Mouse (Mus musculus): Measurements from ENCODE around the gene Dscam. TPM values are rescaled to one million over a fixed set of nuclear protein-coding genes. Genes with fewer than 3 reads are reported as not detected.
"Not testable (repeated sequence)": the region's sequence is repeated elsewhere in the genome, so short reads cannot be mapped to it uniquely, and the experiment has no call there.

Dscam gene
- polyA plus RNA-seq, 1 experiment from 2014 or later: 0.01 TPM

DNA sequence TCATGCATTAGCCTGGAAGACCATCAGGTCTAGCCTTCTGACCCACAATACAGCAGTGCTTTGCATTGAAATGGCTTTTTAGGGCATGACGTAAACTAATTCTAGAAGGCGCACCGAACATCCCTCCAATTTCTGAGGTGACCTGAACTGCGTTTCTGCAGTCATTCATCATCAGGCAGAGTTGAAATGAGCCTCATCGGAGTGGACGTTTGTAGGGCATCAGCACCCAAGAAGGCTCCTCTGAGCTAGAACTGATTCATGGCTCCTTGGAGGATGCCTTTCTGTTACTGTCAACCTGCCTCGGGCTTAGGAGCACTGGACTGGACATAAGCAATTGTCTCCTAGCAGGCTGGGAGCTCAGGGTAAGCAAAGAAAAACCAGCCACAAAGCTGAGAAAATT, 257.7 kb downstream of the Dscam start:
- 89% methylated on average over 7 of the region's 7 CpGs for WGBS (ENCODE audit: missing documents)
- H3K79me2 ChIP-seq (ENCODE audit: inconsistent target): no peaks in the 10 kb centered on the region
- no peaks in the 10 kb centered on the region for H3K36me3 ChIP-seq (ENCODE audit: inconsistent target)
- no peak overlapping the region for H3K27ac ChIP-seq
- no peak overlapping the region for H3K4me3 ChIP-seq (ENCODE audit: inconsistent target)

DNA sequence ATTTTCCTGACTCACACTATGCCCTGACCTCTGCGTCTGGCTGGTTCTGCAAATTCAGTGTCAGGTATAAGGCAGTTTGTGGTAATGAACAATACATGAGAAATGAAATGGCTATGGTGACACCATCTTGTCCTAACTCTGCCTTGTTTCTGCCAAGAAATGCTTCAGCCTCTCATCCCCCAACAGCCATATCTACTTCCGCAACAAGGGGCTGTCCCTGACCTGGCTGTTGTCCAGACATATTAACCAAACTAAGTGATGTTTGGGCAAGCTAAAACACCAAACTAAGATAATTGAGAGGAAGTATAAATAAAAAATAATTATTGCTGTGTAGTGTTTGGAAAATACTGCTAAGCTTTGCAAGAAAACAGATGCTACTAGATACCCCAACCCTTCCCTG, 258.4 kb downstream of the Dscam start:
- Histone ChIP-seq H3K36me3 (ENCODE audit: inconsistent target) (no peaks in the 10 kb centered on the region), H3K4me3 (ENCODE audit: inconsistent target) (no peak overlapping the region), H3K27ac (no peak overlapping the region), H3K79me2 (ENCODE audit: inconsistent target) (no peaks in the 10 kb centered on the region)
- WGBS (ENCODE audit: missing documents): 87% methylated on average over 2 of the region's 2 CpGs

DNA sequence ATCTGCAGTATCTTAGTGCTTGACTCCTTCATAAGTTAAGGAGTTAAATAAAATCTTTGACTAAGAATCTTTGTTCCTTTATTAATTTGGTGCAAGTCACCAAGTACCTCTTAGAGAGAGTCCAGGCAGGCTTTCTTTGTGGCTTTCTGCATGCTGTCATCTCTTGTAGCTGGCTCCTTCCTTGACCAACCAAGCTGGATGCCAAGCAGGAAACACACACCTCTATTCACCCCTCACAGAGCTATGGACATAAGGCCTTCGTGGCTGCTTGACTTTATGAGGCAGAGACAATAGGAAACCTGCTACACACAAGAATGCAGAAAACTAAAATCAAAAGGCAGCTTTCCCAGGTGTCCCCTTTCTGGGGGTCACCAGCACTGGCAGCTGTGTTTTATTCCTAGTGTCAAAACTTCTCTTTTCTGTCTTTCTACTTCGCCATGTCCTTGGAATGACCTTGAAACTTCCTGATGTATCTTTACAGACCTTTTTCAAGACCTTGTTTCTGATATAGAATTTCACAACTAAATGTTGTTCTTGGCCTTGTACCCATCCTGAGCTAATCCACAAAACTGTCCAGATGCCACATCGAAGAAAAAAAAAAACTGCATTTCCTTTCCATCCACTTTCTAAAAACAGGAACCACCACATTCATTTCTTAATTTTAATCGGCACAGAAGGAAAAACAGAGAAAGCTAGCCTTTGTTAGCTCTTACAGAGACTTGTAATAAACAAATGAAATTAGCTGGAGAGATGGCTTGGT, 260.0 kb downstream of the Dscam start:
- Histone ChIP-seq H3K27ac (no peak overlapping the region), H3K79me2 (ENCODE audit: inconsistent target) (no peaks in the 10 kb centered on the region), H3K4me3 (ENCODE audit: inconsistent target) (no peak overlapping the region), H3K36me3 (ENCODE audit: inconsistent target) (no peaks in the 10 kb centered on the region)
- 21% methylated on average over 4 of the region's 4 CpGs for WGBS (ENCODE audit: missing documents)

DNA sequence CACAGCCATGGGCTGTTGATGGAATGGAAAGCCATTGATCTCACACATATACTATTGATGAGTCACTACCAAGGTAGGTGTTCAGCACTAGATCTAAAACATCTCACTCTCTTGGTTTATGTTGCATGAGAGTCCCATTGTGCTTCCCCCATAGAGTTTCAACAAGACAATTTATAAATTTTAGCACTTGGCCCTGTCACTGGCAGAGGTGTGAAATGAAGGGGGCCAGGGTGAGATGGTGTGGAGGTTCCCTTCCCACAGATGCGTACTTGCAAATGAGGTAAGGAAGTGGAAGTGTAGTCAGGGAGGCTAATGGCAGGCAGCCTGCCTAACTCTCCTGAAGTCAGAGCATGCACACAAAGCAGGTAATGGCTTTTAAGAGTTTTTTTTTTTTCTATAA, 262.7 kb downstream of the Dscam start:
- WGBS (ENCODE audit: missing documents): 71% methylated on average over 1 of the region's 1 CpGs
- Histone ChIP-seq H3K79me2 (ENCODE audit: inconsistent target) (no peaks in the 10 kb centered on the region), H3K36me3 (ENCODE audit: inconsistent target) (no peaks in the 10 kb centered on the region), H3K27ac (no peak overlapping the region), H3K4me3 (ENCODE audit: inconsistent target) (no peak overlapping the region)

DNA sequence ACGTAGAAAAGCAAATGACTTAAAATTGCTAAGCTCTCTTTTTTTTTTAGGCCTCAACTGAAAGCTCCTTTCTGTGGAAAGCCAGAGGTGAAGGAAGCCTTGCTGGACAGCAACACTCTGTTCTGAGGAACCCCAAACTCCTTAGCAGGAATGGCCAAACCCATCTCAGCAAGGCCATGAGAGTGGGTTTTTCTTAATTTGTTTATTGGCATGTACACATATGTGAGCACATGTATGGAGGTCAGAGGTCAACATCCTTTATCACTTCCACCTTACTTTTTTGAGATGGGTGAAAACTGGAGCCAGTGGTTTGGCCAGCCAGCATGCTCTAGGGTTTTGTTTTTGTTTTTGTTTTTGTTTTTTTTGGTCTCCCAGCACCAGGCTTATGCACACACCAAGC, 263.5 kb downstream of the Dscam start:
- H3K79me2 ChIP-seq (ENCODE audit: inconsistent target): no peaks in the 10 kb centered on the region
- H3K36me3 ChIP-seq (ENCODE audit: inconsistent target): no peaks in the 10 kb centered on the region
- no peak overlapping the region for H3K4me3 ChIP-seq (ENCODE audit: inconsistent target)
- no peak overlapping the region for H3K27ac ChIP-seq
- 100% methylated on average over 1 of the region's 1 CpGs for WGBS (ENCODE audit: missing documents)

DNA sequence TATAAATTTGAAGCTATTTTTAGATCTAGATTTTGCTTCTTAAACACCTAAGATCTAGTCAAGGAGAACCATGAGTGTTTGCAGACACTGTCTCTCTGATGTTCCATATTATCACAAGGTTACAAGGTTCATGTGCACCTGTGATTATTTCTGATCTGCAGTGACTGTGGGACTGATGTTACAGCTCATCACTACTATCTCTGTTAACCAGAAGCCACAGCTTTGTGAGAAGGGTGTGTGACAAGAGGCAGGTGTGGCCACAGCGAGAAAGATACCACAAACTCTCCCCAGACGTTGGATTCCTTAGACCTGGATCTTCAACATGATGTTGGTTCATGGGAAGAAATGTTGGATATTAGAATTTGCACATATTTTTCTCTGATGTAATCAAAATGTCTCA, 263.9 kb downstream of the Dscam start:
- Histone ChIP-seq H3K4me3 (ENCODE audit: inconsistent target) (no peak overlapping the region), H3K36me3 (ENCODE audit: inconsistent target) (no peaks in the 10 kb centered on the region), H3K79me2 (ENCODE audit: inconsistent target) (no peaks in the 10 kb centered on the region), H3K27ac (no peak overlapping the region)
- 81% methylated on average over 2 of the region's 2 CpGs for WGBS (ENCODE audit: missing documents)

DNA sequence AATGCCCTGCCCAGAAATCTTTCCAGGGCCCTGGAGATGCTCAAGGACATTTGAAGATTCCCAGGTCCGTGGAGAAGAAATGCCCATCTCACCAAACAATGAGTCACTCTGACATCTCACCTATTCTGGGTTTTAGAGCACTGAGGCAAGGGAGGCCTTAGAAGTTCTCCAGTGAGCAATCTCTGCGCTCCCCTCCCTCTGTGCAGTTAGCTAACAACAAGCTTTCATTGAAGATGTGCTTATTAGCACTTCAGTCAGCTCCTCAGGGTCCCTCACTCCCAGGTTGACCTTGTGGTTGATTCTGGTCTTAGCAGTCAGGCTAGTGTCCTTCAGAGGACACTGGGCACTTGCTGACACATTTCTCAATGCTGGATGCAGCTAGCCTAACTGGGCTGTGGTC, 265.8 kb downstream of the Dscam start:
- H3K79me2 ChIP-seq (ENCODE audit: inconsistent target): no peaks in the 10 kb centered on the region
- H3K27ac ChIP-seq: no peak overlapping the region
- no peak overlapping the region for H3K4me3 ChIP-seq (ENCODE audit: inconsistent target)
- H3K36me3 ChIP-seq (ENCODE audit: inconsistent target): no peaks in the 10 kb centered on the region
- 90% methylated on average over 2 of the region's 2 CpGs for WGBS (ENCODE audit: missing documents)

DNA sequence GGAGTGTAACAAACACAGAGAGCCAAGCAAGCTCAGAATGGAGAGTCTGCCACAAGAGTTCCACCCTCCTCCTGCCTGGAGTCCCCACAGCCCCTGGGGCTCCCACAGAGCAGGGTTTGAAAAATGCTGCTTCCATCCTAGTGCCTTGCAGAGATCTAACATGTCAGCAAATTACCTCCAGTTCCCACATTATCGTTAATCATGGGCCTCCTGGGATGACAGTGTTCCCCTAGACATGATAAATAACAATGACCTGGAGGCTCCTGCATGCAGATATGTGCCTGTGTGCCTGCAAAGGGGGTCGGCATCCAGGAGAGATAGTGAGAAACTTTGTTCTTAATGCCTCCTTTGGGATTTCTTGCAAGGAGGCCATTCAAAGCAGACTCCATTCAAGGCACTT, 266.2 kb downstream of the Dscam start:
- WGBS (ENCODE audit: missing documents): 56% methylated on average over 2 of the region's 2 CpGs
- Histone ChIP-seq H3K36me3 (ENCODE audit: inconsistent target) (no peaks in the 10 kb centered on the region), H3K27ac (no peak overlapping the region), H3K79me2 (ENCODE audit: inconsistent target) (no peaks in the 10 kb centered on the region), H3K4me3 (ENCODE audit: inconsistent target) (no peak overlapping the region)

DNA sequence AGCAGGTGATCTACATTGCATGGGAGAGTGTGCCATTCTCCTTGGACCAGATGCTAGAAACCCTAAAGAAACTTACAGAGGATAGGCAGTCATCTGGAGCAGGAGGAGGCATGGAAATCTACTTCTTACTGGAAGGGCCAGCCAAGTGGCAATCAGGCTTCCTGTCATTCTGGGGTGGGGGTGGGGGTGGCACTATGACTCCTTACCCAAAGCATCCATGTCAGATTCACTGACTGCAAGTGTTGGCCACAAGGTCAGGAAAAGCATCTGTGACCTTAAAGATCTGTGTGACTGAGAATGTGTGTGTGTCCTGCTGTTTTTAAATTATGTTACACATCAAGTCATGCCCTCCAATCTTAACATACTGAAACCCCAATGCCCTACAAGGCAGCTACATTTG, 268.0 kb downstream of the Dscam start:
- H3K36me3 ChIP-seq (ENCODE audit: inconsistent target): no peaks in the 10 kb centered on the region
- H3K4me3 ChIP-seq (ENCODE audit: inconsistent target): no peak overlapping the region
- H3K27ac ChIP-seq: no peak overlapping the region
- H3K79me2 ChIP-seq (ENCODE audit: inconsistent target): no peaks in the 10 kb centered on the region

DNA sequence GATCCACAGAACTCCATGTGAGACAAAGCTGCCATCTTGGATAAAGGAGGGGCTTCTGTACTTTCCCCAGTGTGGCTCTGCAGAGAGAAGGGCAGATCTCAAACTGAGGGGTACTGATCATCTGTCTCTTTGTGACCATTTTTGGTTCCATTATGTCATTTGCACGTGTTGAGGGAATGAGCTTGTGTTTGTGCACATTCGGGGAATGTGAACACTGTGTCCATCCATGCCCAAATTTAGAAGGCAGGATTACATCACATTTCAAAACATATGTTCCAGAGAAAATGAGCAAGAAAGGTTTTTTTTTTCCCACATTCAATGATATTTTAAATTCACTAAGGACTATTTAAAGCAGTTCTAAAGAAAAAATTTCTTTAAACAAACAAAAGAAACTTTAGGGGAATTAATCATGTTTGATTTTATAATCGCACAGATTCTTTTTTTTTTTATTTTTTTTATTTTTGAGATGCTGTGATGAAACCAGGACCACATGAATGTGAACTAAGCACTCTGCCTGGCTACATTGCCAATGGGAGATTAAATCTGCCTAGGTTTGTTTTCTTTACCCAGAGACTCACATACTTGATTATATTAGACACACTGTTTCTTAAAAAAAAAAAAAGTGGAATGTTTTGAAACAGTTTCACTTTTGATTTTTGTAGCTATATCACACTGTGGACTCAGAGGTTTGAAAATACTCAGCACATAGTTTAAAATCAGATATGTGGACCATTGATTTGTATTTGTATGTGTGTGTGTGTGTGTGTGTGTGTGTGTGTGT, 269.1 kb downstream of the Dscam start:
- H3K79me2 ChIP-seq (ENCODE audit: inconsistent target): no peaks in the 10 kb centered on the region
- no peaks in the 10 kb centered on the region for H3K36me3 ChIP-seq (ENCODE audit: inconsistent target)
- no peak overlapping the region for H3K27ac ChIP-seq
- H3K4me3 ChIP-seq (ENCODE audit: inconsistent target): no peak overlapping the region
- 74% methylated on average over 3 of the region's 3 CpGs for WGBS (ENCODE audit: missing documents)

DNA sequence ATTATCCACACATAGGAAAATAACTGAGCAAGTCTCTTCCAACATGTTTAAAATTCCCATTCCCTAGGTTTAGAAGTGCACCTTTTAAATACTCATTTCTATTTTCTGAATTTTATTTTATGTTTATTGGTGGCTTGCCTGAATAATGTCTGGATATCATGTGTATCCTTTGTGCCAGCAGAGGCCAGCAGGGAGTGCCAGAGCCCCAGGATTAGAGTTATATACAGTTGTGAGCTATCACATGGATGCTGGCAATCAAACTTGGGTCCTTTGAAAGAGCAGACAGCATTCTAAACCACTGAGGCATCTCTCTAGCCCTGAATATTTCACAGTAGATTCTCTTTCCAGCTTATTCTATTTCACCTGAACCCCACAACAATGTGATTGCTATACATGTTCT, 271.2 kb downstream of the Dscam start:
- no peaks in the 10 kb centered on the region for H3K36me3 ChIP-seq (ENCODE audit: inconsistent target)
- no peak overlapping the region for H3K4me3 ChIP-seq (ENCODE audit: inconsistent target)
- no peak overlapping the region for H3K27ac ChIP-seq
- no peaks in the 10 kb centered on the region for H3K79me2 ChIP-seq (ENCODE audit: inconsistent target)

DNA sequence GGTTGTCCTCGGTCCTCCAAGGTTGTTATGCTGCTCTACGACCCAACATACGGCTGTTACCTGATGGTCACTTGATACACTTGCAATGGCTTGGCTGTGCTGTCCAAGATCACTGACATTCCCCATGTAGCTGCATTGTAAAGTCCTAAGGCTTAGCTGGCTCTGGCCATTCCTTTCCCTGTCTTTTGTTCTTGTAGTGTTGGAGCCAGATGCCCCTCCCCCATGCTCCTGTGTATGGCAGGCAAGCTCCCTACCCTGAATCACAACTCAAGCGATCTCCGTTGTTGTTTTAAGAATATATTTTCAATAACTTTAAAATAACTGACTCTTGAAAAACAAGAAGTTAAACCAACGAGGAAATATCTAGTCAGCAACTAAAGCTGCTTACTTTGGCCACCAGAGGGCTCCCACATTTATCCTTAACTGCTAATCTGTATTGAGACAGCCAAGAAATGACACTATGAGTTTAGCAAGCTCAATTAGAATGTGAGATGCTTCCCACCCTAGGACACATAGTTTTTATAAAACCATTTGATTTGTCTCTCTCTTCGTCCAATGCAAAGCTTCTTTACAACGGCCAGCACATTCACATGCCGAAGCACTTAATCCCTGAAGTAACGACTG, 273.9 kb downstream of the Dscam start:
- 74% methylated on average over 10 of the region's 10 CpGs for WGBS (ENCODE audit: missing documents)
- Histone ChIP-seq H3K4me3 (ENCODE audit: inconsistent target) (no peak overlapping the region), H3K27ac (no peak overlapping the region), H3K79me2 (ENCODE audit: inconsistent target) (no peaks in the 10 kb centered on the region), H3K36me3 (ENCODE audit: inconsistent target) (no peaks in the 10 kb centered on the region)

DNA sequence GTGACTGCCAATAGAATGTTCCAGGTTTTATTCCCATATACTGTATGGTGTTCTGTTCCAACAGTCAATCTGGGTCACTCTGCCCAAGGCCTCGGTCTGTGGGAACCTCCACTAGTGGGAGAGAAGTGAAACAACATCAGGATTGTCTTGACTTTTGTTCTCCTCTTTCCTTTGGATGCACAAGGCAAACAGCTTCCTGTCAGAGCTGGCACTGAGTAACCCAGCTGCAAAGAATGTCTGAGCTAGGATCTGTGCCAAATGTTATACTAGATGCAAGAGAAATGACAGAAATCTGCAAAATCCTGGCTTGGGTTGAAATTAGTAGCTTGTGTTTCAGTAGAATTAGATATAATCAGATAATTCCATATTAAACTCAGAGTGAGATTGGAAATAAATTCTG, 282.5 kb downstream of the Dscam start:
- no peaks in the 10 kb centered on the region for H3K36me3 ChIP-seq (ENCODE audit: inconsistent target)
- no peak overlapping the region for H3K4me3 ChIP-seq (ENCODE audit: inconsistent target)
- WGBS (ENCODE audit: missing documents): 76% methylated on average over 1 of the region's 1 CpGs
- no peaks in the 10 kb centered on the region for H3K79me2 ChIP-seq (ENCODE audit: inconsistent target)
- no peak overlapping the region for H3K27ac ChIP-seq

DNA sequence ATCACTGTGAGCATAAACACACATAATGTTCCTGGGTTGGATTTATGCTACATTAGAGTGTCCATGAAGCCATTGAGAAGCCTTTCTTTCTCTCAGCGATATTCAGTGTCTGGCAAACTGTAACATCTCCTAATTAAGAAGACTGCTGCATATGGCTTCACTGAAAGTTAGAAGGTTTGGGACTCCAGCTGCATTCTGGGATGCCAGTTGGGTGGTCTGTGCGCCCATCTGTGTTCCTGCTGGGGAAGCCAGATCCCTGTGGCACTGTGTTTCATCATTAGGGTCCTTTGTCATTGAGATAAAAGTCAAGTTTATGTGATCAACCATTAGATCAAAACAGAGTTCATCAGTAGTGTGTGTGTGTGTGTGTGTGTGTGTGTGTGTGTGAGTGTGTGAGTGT, 284.7 kb downstream of the Dscam start:
- Histone ChIP-seq H3K79me2 (ENCODE audit: inconsistent target) (no peaks in the 10 kb centered on the region), H3K4me3 (ENCODE audit: inconsistent target) (no peak overlapping the region), H3K36me3 (ENCODE audit: inconsistent target) (no peaks in the 10 kb centered on the region), H3K27ac (no peak overlapping the region)
- WGBS (ENCODE audit: missing documents): 97% methylated on average over 2 of the region's 2 CpGs

DNA sequence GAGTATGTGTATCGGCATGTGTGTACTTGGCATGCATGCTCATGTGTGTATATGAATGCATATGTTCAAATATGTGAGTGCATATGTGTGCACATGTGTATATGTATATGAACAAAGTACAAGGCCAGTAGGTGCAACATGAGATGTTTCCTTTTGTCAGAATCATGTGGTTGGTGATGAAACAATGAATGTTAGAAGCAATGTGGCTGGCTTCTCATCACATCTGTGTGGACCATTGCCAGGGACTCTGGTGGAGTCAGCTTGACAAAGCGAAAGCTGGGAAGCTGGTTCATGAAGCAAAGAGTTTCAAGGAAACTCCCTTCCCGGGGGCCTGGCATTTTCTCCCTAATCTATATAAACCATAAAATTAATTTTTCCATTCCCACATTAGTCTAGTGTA, 286.0 kb downstream of the Dscam start:
- H3K27ac ChIP-seq; H3K79me2 ChIP-seq (ENCODE audit: inconsistent target); H3K4me3 ChIP-seq (ENCODE audit: inconsistent target); H3K36me3 ChIP-seq (ENCODE audit: inconsistent target): not testable (repeated sequence)
- 92% methylated on average over 2 of the region's 3 CpGs for WGBS (ENCODE audit: missing documents)

Data from macrophage (primary cell).